Mouse (Mus musculus): ENCODE measurements at regions not wholly inside any gene's neighbourhood (a gene's known extent, or its start where the extent isn't known, plus 50 kb on each side); places are given as distances from the start of the nearest gene placed in this dataset.
"Not testable (repeated sequence)": the region's sequence is repeated elsewhere in the genome, so short reads cannot be mapped to it uniquely, and the experiment has no call there.

GRCm38 (mm10) chrX:103532620-103533199, 97.7 kb upstream of the Zcchc13 start:
- not testable (repeated sequence) for H3K9me3 ChIP-seq (replicated peaks); H3K4me2 ChIP-seq; H3K9ac ChIP-seq; H3K4me1 ChIP-seq (replicated peaks); DNase-seq; H3K27me3 ChIP-seq; H3K27ac ChIP-seq; H3K36me3 ChIP-seq; H3K4me3 ChIP-seq (replicated peaks)
- peak; percentile 50 for ATAC-seq (ENCODE audit: low read depth)
- WGBS (ENCODE audit: insufficient replicate concordance): 57% methylated on average over 1 of the region's 2 CpGs

- no peak overlapping the region for H3K9ac ChIP-seq
- WGBS (ENCODE audit: insufficient replicate concordance): 43% methylated on average over 11 of the region's 11 CpGs
- no peak overlapping the region for H3K4me3 ChIP-seq (replicated peaks)
- DNase-seq: no peak
- no peak for ATAC-seq (ENCODE audit: low read depth)
- H3K27ac ChIP-seq: no peak overlapping the region
- no peaks in the 10 kb centered on the region for H3K36me3 ChIP-seq
- no peaks in the 10 kb centered on the region for H3K9me3 ChIP-seq (replicated peaks)
- 0 out of 2 replicates have a peak, but pooled peaks cover 2% of the 10 kb centered on the region for H3K27me3 ChIP-seq
- no peaks in the 10 kb centered on the region; the same call in 1 of the 2 replicates for H3K4me1 ChIP-seq (replicated peaks)
- H3K4me2 ChIP-seq: no peak overlapping the region
Measured at GRCm38 (mm10) chrX:103533306-103533705, 97.1 kb upstream of the Zcchc13 start.

- Histone ChIP-seq H3K9me3 (replicated peaks) (no peaks in the 10 kb centered on the region), H3K36me3 (no peaks in the 10 kb centered on the region), H3K4me3 (replicated peaks) (no peak overlapping the region), H3K4me2 (no peak overlapping the region), H3K27me3 (0 out of 2 replicates have a peak, but pooled peaks cover 2% of the 10 kb centered on the region), H3K27ac (no peak overlapping the region), H3K9ac (no peak overlapping the region), H3K4me1 (replicated peaks) (no peaks in the 10 kb centered on the region; the same call in 1 of the 2 replicates)
- DNase-seq: no peak
- WGBS (ENCODE audit: insufficient replicate concordance): 46% methylated on average over 1 of the region's 1 CpGs
- no peak for ATAC-seq (ENCODE audit: low read depth)
Measured at GRCm38 (mm10) chrX:103533831-103534230, 96.6 kb upstream of the Zcchc13 start.

- Histone ChIP-seq H3K4me3 (replicated peaks) (no peak overlapping the region), H3K36me3 (no peaks in the 10 kb centered on the region), H3K4me2 (no peak overlapping the region), H3K27me3 (no peaks in the 10 kb centered on the region), H3K27ac (peak overlapping the region; percentile 29; the same call in 1 of the 2 replicates), H3K9ac (no peak overlapping the region), H3K9me3 (replicated peaks) (no peaks in the 10 kb centered on the region), H3K4me1 (replicated peaks) (0 out of 2 replicates have a peak, but pooled peaks cover 5% of the 10 kb centered on the region)
- 59% methylated on average over 5 of the region's 5 CpGs for WGBS (ENCODE audit: insufficient replicate concordance)
- ATAC-seq (ENCODE audit: low read depth) (0 out of 2 replicates have a peak, but pooled peaks have one; percentile 39), DNase-seq (no peak)
Measured at GRCm38 (mm10) chrX:103546490-103547202, 83.7 kb upstream of the Zcchc13 start.

- H3K4me2 ChIP-seq: no peak overlapping the region
- H3K27me3 ChIP-seq: no peaks in the 10 kb centered on the region
- no peaks in the 10 kb centered on the region for H3K9me3 ChIP-seq (replicated peaks)
- H3K27ac ChIP-seq: no peak overlapping the region
- WGBS (ENCODE audit: insufficient replicate concordance): 74% methylated on average over 14 of the region's 14 CpGs
- no peak overlapping the region for H3K4me3 ChIP-seq (replicated peaks)
- DNase-seq (no peak), ATAC-seq (ENCODE audit: low read depth) (0 out of 2 replicates have a peak, but pooled peaks have one; percentile 39)
- no peak overlapping the region for H3K9ac ChIP-seq
- H3K36me3 ChIP-seq: no peaks in the 10 kb centered on the region
- H3K4me1 ChIP-seq (replicated peaks): peaks cover 9% of the 10 kb centered on the region; the same call in 1 of the 2 replicates
Measured at GRCm38 (mm10) chrX:103551304-103551703, 79.1 kb upstream of the Zcchc13 start.

- H3K4me3 ChIP-seq (replicated peaks): no peak overlapping the region
- no peak for ATAC-seq (ENCODE audit: low read depth)
- H3K27me3 ChIP-seq: no peaks in the 10 kb centered on the region
- H3K27ac ChIP-seq: no peak overlapping the region
- WGBS (ENCODE audit: insufficient replicate concordance): 64% methylated on average over 3 of the region's 3 CpGs
- no peaks in the 10 kb centered on the region for H3K36me3 ChIP-seq
- DNase-seq: no peak
- H3K4me2 ChIP-seq: no peak overlapping the region
- H3K4me1 ChIP-seq (replicated peaks): peaks cover 18% of the 10 kb centered on the region
- H3K9me3 ChIP-seq (replicated peaks): no peaks in the 10 kb centered on the region
- H3K9ac ChIP-seq: no peak overlapping the region
Measured at GRCm38 (mm10) chrX:103553196-103553595, 77.2 kb upstream of the Zcchc13 start.

- H3K4me2 ChIP-seq: no peak overlapping the region
- no peak for DNase-seq
- H3K36me3 ChIP-seq: no peaks in the 10 kb centered on the region
- no peak overlapping the region for H3K9ac ChIP-seq
- H3K27me3 ChIP-seq: no peaks in the 10 kb centered on the region
- peaks cover 18% of the 10 kb centered on the region for H3K4me1 ChIP-seq (replicated peaks)
- H3K9me3 ChIP-seq (replicated peaks): no peaks in the 10 kb centered on the region
- no peak for ATAC-seq (ENCODE audit: low read depth)
- 63% methylated on average over 3 of the region's 3 CpGs for WGBS (ENCODE audit: insufficient replicate concordance)
- no peak overlapping the region for H3K27ac ChIP-seq
- no peak overlapping the region for H3K4me3 ChIP-seq (replicated peaks)
Measured at GRCm38 (mm10) chrX:103553605-103554004, 76.8 kb upstream of the Zcchc13 start.

- H3K4me3 ChIP-seq (replicated peaks); H3K4me2 ChIP-seq; H3K9ac ChIP-seq; H3K27ac ChIP-seq; H3K36me3 ChIP-seq; H3K27me3 ChIP-seq; H3K9me3 ChIP-seq (replicated peaks); DNase-seq: not testable (repeated sequence)
- WGBS (ENCODE audit: insufficient replicate concordance): 29% methylated on average over 5 of the region's 5 CpGs
- peak; percentile 25; the same call in 1 of the 2 replicates for ATAC-seq (ENCODE audit: low read depth)
- H3K4me1 ChIP-seq (replicated peaks): peaks cover 18% of the 10 kb centered on the region
Measured at GRCm38 (mm10) chrX:103555041-103555986, 75.1 kb upstream of the Zcchc13 start.

- no peak overlapping the region for H3K4me2 ChIP-seq
- ATAC-seq (ENCODE audit: low read depth) (no peak), DNase-seq (no peak)
Measured at GRCm38 (mm10) chrX:103556046-103556445, 74.3 kb upstream of the Zcchc13 start.

DNA sequence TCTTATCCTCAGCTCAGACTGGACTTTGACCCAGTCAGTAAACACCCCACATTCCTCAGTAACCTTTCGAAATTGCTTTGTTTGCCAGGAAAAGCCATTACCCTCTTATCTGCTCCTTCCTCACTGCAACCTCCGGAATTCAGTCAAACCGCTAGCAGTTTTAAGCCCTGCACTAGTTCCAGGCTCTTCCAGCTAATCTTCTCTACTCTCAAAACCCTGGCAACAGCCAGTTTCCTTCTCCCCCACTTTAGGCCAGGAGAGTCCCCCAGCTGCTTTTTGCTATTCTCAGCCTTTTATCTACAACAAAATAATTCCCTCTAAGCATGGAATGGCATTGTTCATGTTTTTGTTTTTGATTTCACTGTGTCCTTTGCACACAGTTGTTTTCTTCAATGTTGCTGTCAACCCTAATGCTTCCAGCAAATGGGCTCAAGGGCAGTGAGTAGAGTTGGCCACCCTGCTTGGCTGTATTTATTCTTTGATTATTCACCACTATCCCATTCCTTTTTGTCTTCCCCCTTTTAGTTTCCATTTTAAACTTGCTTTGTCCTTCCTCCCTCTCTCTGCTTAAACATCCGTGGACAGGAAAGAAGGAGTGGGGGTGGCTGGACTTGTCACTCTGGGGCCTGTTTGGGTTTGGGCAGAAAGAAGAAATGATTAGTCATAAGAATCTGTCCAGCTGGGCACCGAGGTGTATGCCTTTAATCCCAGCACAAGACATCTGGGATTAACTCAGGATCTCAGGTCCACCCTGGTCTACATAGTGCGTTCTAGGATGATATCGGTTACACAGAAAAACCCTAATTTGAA, 73.5 kb upstream of the Zcchc13 start:
- Histone ChIP-seq H3K27ac (peak overlapping the region; percentile 71), H3K9ac (no peak overlapping the region), H3K4me1 (replicated peaks) (peaks cover 14% of the 10 kb centered on the region), H3K4me3 (replicated peaks) (no peak overlapping the region), H3K4me2 (no peak overlapping the region), H3K27me3 (no peaks in the 10 kb centered on the region), H3K9me3 (replicated peaks) (no peaks in the 10 kb centered on the region), H3K36me3 (no peaks in the 10 kb centered on the region)
- WGBS (ENCODE audit: insufficient replicate concordance): 34% methylated on average over 7 of the region's 7 CpGs
- DNase-seq: no peak
- no peak; the same call in 1 of the 2 replicates for ATAC-seq (ENCODE audit: low read depth)

More at GRCm38 (mm10) chrX:103556046-103556445, 74.3 kb upstream of the Zcchc13 start:
- 53% methylated on average over 4 of the region's 4 CpGs for WGBS (ENCODE audit: insufficient replicate concordance)
- no peaks in the 10 kb centered on the region for H3K27me3 ChIP-seq
- H3K36me3 ChIP-seq: no peaks in the 10 kb centered on the region
- no peaks in the 10 kb centered on the region for H3K9me3 ChIP-seq (replicated peaks)
- H3K27ac ChIP-seq: peak overlapping the region; percentile 54
- no peak overlapping the region for H3K4me3 ChIP-seq (replicated peaks)
- H3K9ac ChIP-seq: no peak overlapping the region
- peaks cover 16% of the 10 kb centered on the region for H3K4me1 ChIP-seq (replicated peaks)

Data from liver, embryonic 13.5 days (tissue).